Mouse (Mus musculus): ENCODE measurements around the gene Zfp11. TPM values are rescaled to one million over a fixed set of nuclear protein-coding genes. Genes with fewer than 3 reads are reported as not detected.

Zfp11 gene
- total RNA-seq (2012; rRNA removed), result 1.2 and 1.6 TPM in 2 replicates

DNA sequence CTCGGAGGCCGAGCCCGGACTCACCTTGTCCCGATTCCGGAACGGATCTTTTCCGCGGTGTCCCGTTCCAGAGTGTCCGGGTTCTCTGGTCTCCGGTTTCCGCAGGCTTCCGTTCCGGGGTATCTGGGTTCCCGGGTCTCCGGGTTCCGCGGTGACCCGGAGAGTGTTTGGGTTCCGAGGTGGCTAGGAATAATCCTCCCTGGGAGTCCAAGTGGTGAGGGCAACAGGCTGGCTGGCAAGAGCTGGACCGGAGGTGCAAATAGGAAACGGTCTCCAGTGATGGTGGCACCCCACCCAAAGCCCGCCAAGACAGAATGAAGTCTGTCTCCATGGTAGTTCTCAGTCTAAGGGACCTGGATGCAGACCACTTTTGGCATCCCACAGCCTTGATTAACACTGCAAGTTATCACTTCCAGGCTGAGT, at the start of gene Zfp11:
Gene Zfp11 (minus strand): TSS at position 64 of the 423 bp plus-strand sequence.
- TF ChIP-seq HCFC1 (IDR thresholded peaks at IDR 0.05; ENCODE audit: borderline replicate concordance, insufficient read depth, low read length) (peak; percentile 86), MAFK (IDR thresholded peaks at IDR 0.05; ENCODE audit: insufficient read depth, low read depth, low read length) (0 out of 2 replicates have a peak, but pooled peaks have one; percentile 3), ZNF384 (IDR thresholded peaks at IDR 0.05; ENCODE audit: low read depth, low read length) (0 out of 2 replicates have a peak, but pooled peaks have one; percentile 24), CHD2 (IDR thresholded peaks at IDR 0.05; ENCODE audit: low read depth, low read length) (peak; percentile 48; the same call in 1 of the 2 replicates), ZC3H11A (IDR thresholded peaks at IDR 0.05; ENCODE audit: borderline replicate concordance, low read depth, low read length) (no peak)
- peak; percentile 75 for DNase-seq (ENCODE audit: low read depth, low spot score)
- in situ Hi-C loops (cut with MboI; ENCODE audit: low sequenced_read_pairs in 2 of 2, unreplicated experiment in 2 of 2), result no loop called here
- H3K9ac ChIP-seq (ENCODE audit: insufficient read depth, low read depth, low read length, poor library complexity, severe bottlenecking), result peak within 1 kb of the TSS; percentile 93
- H3K27ac ChIP-seq (ENCODE audit: insufficient read depth, low read depth, low read length, poor library complexity, severe bottlenecking), result no peak within 1 kb of the TSS
- H3K9me3 ChIP-seq (ENCODE audit: control insufficient read depth, insufficient read depth, low read depth, low read length), result no peaks in the 10 kb centered on the region
- H3K4me1 ChIP-seq (ENCODE audit: control insufficient read depth in 2 of 2, insufficient read depth in 2 of 2, low read length in 2 of 2, poor library complexity in 1 of 2), result peaks cover 0 to 4% of the 10 kb centered on the region in 2 experiments; a peak in 1 of 4 replicates
- H3K4me3 ChIP-seq (ENCODE audit: insufficient read depth in 1 of 2, low read depth in 1 of 2, low read length in 2 of 2, poor library complexity in 1 of 2, severe bottlenecking in 1 of 2), result peak within 1 kb of the TSS; percentile 85 to 91
- no peaks in the 10 kb centered on the region for H3K36me3 ChIP-seq (ENCODE audit: control insufficient read depth, insufficient read depth, low read length, poor library complexity, severe bottlenecking)

DNA sequence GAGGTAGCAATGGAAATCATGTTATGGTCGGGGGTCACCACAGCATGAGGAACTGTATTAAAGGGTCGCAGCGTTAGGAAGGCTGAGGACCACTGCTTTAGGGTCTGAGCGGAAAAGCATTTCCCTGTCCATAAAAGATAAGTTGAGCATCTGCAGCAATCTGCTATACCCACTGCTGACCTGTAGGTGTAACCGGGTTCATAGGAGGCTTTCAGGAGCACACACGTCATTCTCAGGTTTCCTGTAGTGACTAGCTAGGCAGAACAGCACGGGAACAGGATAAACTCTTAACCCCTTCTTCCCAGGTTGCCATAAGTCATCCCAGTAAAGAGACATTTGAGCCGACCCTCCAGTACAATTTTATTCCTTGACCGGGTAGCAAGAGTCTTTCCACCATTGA, 47.1 kb upstream of the Zfp11 start:
- no peak for TF ChIP-seq MAFK (IDR thresholded peaks at IDR 0.05; ENCODE audit: insufficient read depth, low read depth, low read length)
- TF ChIP-seq ZNF384 (IDR thresholded peaks at IDR 0.05; ENCODE audit: low read depth, low read length), result no peak
- TF ChIP-seq CHD2 (IDR thresholded peaks at IDR 0.05; ENCODE audit: low read depth, low read length), result no peak
- no peak for TF ChIP-seq ZC3H11A (IDR thresholded peaks at IDR 0.05; ENCODE audit: borderline replicate concordance, low read depth, low read length)
- no peak for TF ChIP-seq HCFC1 (IDR thresholded peaks at IDR 0.05; ENCODE audit: borderline replicate concordance, insufficient read depth, low read length)
- no peak for DNase-seq (ENCODE audit: low read depth, low spot score)
- Histone ChIP-seq H3K9me3 (ENCODE audit: control insufficient read depth, insufficient read depth, low read depth, low read length) (no peaks in the 10 kb centered on the region), H3K4me3 (ENCODE audit: insufficient read depth in 1 of 2, low read depth in 1 of 2, low read length in 2 of 2, poor library complexity in 1 of 2, severe bottlenecking in 1 of 2) (no peak overlapping the region), H3K36me3 (ENCODE audit: control insufficient read depth, insufficient read depth, low read length, poor library complexity, severe bottlenecking) (peaks cover 15% of the 10 kb centered on the region), H3K27ac (ENCODE audit: insufficient read depth, low read depth, low read length, poor library complexity, severe bottlenecking) (no peak overlapping the region), H3K4me1 (ENCODE audit: control insufficient read depth in 2 of 2, insufficient read depth in 2 of 2, low read length in 2 of 2, poor library complexity in 1 of 2) (0 out of 4 replicates have a peak, but pooled peaks cover 0 to 3% of the 10 kb centered on the region in 2 experiments), H3K9ac (ENCODE audit: insufficient read depth, low read depth, low read length, poor library complexity, severe bottlenecking) (no peak overlapping the region)
- in situ Hi-C loops (cut with MboI; ENCODE audit: low sequenced_read_pairs in 2 of 2, unreplicated experiment in 2 of 2), result no loop called here

DNA sequence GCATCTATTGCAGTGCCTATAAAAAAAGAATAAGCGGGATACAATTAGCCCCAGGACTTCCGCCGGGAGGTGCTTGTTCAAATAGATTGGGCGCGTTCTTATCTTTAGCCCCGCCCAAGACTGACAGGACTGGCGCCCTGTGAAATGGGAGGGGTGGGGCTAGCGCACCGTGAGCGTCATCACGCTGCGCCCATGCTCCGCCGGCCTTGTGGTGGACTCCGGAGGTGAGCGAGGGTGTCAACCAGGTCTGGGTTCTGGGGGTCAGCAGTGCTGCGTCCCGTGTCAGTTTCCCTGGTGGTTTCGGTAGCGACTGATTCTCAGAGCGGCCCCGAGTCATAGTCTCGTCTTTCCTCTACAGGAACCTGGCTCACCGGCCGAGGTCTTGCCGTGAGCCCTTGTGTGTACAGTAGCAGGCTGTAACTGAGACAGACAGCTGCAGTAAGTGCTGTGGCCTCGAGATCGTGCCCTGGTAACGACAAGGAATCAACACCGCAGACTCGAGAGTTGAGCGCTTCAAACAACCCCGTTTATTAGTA, 45.5 kb upstream of the Zfp11 start, which contains the start of gene Mrps17:
Gene Mrps17 (plus strand): TSS at position 172 of the 536 bp plus-strand sequence.
- Histone ChIP-seq H3K36me3 (ENCODE audit: control insufficient read depth, insufficient read depth, low read length, poor library complexity, severe bottlenecking) (peaks cover 15% of the 10 kb centered on the region), H3K27ac (ENCODE audit: insufficient read depth, low read depth, low read length, poor library complexity, severe bottlenecking) (peak within 1 kb of the TSS; percentile 6; the same call in 1 of the 2 replicates), H3K9ac (ENCODE audit: insufficient read depth, low read depth, low read length, poor library complexity, severe bottlenecking) (peak within 1 kb of the TSS; percentile 96), H3K4me1 (ENCODE audit: control insufficient read depth in 2 of 2, insufficient read depth in 2 of 2, low read length in 2 of 2, poor library complexity in 1 of 2) (peaks cover 0 to 5% of the 10 kb centered on the region in 2 experiments; a peak in 1 of 4 replicates), H3K9me3 (ENCODE audit: control insufficient read depth, insufficient read depth, low read depth, low read length) (no peaks in the 10 kb centered on the region), H3K4me3 (ENCODE audit: insufficient read depth in 1 of 2, low read depth in 1 of 2, low read length in 2 of 2, poor library complexity in 1 of 2, severe bottlenecking in 1 of 2) (peak within 1 kb of the TSS; percentile 95)
- DNase-seq (ENCODE audit: low read depth, low spot score), result peak; percentile 91
- TF ChIP-seq HCFC1 (IDR thresholded peaks at IDR 0.05; ENCODE audit: borderline replicate concordance, insufficient read depth, low read length) (peak; percentile 81), CHD2 (IDR thresholded peaks at IDR 0.05; ENCODE audit: low read depth, low read length) (no peak), ZC3H11A (IDR thresholded peaks at IDR 0.05; ENCODE audit: borderline replicate concordance, low read depth, low read length) (0 out of 2 replicates have a peak, but pooled peaks have one; percentile 1), MAFK (IDR thresholded peaks at IDR 0.05; ENCODE audit: insufficient read depth, low read depth, low read length) (no peak), ZNF384 (IDR thresholded peaks at IDR 0.05; ENCODE audit: low read depth, low read length) (no peak)
- in situ Hi-C loops (cut with MboI; ENCODE audit: low sequenced_read_pairs in 2 of 2, unreplicated experiment in 2 of 2), result no loop called here

DNA sequence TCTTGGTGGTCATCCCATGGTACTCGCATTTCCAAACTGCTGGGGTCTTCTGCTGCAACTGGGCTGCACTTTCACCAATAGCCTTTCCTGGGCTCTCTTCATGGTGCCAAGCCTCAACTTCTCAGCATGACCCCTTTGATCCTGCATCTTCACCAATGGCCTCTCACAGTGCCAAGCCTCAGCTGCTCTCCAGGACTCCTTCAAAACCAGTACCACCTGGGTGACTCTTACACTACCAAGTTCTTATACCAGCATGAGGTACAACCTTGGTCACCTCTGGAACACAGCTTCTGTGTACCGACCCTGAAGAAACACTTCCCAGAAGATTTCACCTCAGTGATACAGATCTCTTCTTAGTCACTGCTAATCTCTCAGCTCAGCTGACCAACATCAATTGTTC, 38.5 kb upstream of the Zfp11 start, which contains the start of gene Sept14:
Gene Sept14 (minus strand): TSS at position 101 of the 400 bp plus-strand sequence.
- TF ChIP-seq ZNF384 (IDR thresholded peaks at IDR 0.05; ENCODE audit: low read depth, low read length) (no peak), HCFC1 (IDR thresholded peaks at IDR 0.05; ENCODE audit: borderline replicate concordance, insufficient read depth, low read length) (no peak), MAFK (IDR thresholded peaks at IDR 0.05; ENCODE audit: insufficient read depth, low read depth, low read length) (no peak), ZC3H11A (IDR thresholded peaks at IDR 0.05; ENCODE audit: borderline replicate concordance, low read depth, low read length) (no peak), CHD2 (IDR thresholded peaks at IDR 0.05; ENCODE audit: low read depth, low read length) (no peak)
- Histone ChIP-seq H3K27ac (ENCODE audit: insufficient read depth, low read depth, low read length, poor library complexity, severe bottlenecking) (no peak within 1 kb of the TSS), H3K9me3 (ENCODE audit: control insufficient read depth, insufficient read depth, low read depth, low read length) (no peaks in the 10 kb centered on the region), H3K4me3 (ENCODE audit: insufficient read depth in 1 of 2, low read depth in 1 of 2, low read length in 2 of 2, poor library complexity in 1 of 2, severe bottlenecking in 1 of 2) (no peak within 1 kb of the TSS), H3K4me1 (ENCODE audit: control insufficient read depth in 2 of 2, insufficient read depth in 2 of 2, low read length in 2 of 2, poor library complexity in 1 of 2) (peaks cover 0 to 13% of the 10 kb centered on the region in 2 experiments; a peak in 2 of 4 replicates), H3K9ac (ENCODE audit: insufficient read depth, low read depth, low read length, poor library complexity, severe bottlenecking) (no peak within 1 kb of the TSS), H3K36me3 (ENCODE audit: control insufficient read depth, insufficient read depth, low read length, poor library complexity, severe bottlenecking) (no peaks in the 10 kb centered on the region)
- in situ Hi-C loops (cut with MboI; ENCODE audit: low sequenced_read_pairs in 2 of 2, unreplicated experiment in 2 of 2), result no loop called here
- DNase-seq (ENCODE audit: low read depth, low spot score), result no peak
